Mouse (Mus musculus): ENCODE results near the gene Hdac9.

Gene Hdac9

GRCm38 (mm10) chr12:34803721-34804120 lies 113.2 kb downstream of the Hdac9 start:
- DNase-seq: no peak

GRCm38 (mm10) chr12:34802308-34802707 lies 114.6 kb downstream of the Hdac9 start:
- DNase-seq: no peak

- DNase-seq: no peak
These were observed 115.1 kb downstream of the Hdac9 start for GRCm38 (mm10) chr12:34801752-34802151.

GRCm38 (mm10) chr12:34797389-34797788 lies 119.5 kb downstream of the Hdac9 start:
- DNase-seq: no peak

GRCm38 (mm10) chr12:34795487-34795886 lies 121.4 kb downstream of the Hdac9 start:
- DNase-seq: no peak

- peak; percentile 73 for DNase-seq
These were observed 124.8 kb downstream of the Hdac9 start for GRCm38 (mm10) chr12:34792113-34792452.

- no peak for DNase-seq
These were observed 125.4 kb downstream of the Hdac9 start for GRCm38 (mm10) chr12:34791213-34792112.

- no peak for DNase-seq
These were observed 127.6 kb downstream of the Hdac9 start for GRCm38 (mm10) chr12:34789031-34789982.

GRCm38 (mm10) chr12:34787380-34787779 lies 129.5 kb downstream of the Hdac9 start:
- DNase-seq: no peak

- DNase-seq: no peak
These were observed 133.3 kb downstream of the Hdac9 start for GRCm38 (mm10) chr12:34783574-34783973.

- no peak for DNase-seq
These were observed 137.4 kb downstream of the Hdac9 start for GRCm38 (mm10) chr12:34779368-34779957.

- no peak for DNase-seq
These were observed 140.7 kb downstream of the Hdac9 start for GRCm38 (mm10) chr12:34776170-34776569.

- no peak for DNase-seq
These were observed 142.8 kb downstream of the Hdac9 start for GRCm38 (mm10) chr12:34774071-34774470.

GRCm38 (mm10) chr12:34767226-34767775 lies 149.6 kb downstream of the Hdac9 start:
- no peak for DNase-seq

GRCm38 (mm10) chr12:34747266-34747665 lies 169.6 kb downstream of the Hdac9 start:
- no peak for DNase-seq

- DNase-seq: no peak
These were observed 191.7 kb downstream of the Hdac9 start for GRCm38 (mm10) chr12:34725204-34725603.

- no peak for DNase-seq
These were observed 192.6 kb downstream of the Hdac9 start for GRCm38 (mm10) chr12:34724274-34724673.

- DNase-seq: no peak
These were observed 193.9 kb downstream of the Hdac9 start for GRCm38 (mm10) chr12:34722831-34723490.

GRCm38 (mm10) chr12:34720906-34721305 lies 196.0 kb downstream of the Hdac9 start:
- no peak for DNase-seq

GRCm38 (mm10) chr12:34714266-34714939 lies 202.5 kb downstream of the Hdac9 start:
- peak; percentile 19 for DNase-seq

- no peak for DNase-seq
These were observed 218.9 kb downstream of the Hdac9 start for GRCm38 (mm10) chr12:34697981-34698380.

- DNase-seq: no peak
These were observed 220.2 kb downstream of the Hdac9 start for GRCm38 (mm10) chr12:34696736-34697135.
